Mouse (Mus musculus): Measurements from ENCODE around the gene Dll1. TPM values are rescaled to one million over a fixed set of nuclear protein-coding genes. Genes with fewer than 3 reads are reported as not detected.

Gene Dll1
- polyA plus RNA-seq, 1 experiment from 2014 or later: 1.9 TPM

DNA sequence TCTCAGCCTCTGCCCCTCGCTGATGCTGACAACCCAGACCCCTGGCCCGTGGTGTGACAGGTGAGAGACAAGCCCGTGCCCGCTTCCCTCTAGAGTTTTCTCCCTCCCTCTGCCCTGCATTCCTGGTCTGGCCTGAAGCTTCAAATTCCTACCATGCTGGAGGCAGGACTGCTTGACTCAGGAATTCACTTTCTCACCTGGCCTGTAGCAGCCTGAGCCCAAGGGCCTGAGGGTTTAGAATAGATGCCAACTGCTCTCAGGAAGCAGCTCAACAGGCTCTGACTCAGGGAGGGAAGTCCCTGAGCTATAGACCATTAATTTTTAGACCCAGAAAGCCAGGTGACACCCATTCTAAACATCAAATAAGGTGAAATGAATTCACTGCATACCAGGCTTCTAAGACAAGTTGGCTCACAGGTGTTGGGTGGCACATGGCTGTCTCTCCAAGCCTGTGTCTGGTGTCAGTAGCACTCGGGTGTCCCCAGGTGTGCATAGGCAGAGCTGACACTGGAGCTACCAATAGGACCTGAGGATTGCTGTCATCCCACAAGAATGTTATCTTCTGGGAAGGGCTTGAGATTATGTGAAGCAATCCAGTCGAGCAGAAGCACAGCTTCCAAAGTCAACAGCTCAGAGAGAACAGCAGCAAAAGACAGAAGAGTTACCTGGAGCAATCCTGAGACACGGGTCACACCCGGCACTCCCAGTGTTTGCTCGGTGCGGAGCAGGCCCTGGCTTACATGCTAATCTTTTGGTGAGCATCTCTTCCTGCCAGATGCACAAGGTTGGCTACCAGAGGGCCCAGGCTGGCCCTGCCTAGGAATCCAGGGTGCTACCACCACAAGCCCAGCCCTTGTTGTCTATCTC lies 50.5 kb downstream of the Dll1 start:
- no peak overlapping the region for H3K27ac ChIP-seq (ENCODE audit: low read depth)
- WGBS (ENCODE audit: insufficient replicate concordance): 69% methylated on average over 10 of the region's 10 CpGs
- H3K4me2 ChIP-seq (ENCODE audit: low read depth, low read length): no peak overlapping the region
- no peaks in the 10 kb centered on the region for H3K36me3 ChIP-seq (replicated peaks; ENCODE audit: insufficient read depth, low read length)
- ATAC-seq (no peak), DNase-seq (no peak)
- no peaks in the 10 kb centered on the region for H3K4me1 ChIP-seq (ENCODE audit: insufficient read depth)
- no peaks in the 10 kb centered on the region for H3K27me3 ChIP-seq (ENCODE audit: insufficient read depth, low read length)
- H3K4me3 ChIP-seq (ENCODE audit: low read depth, low read length): no peak overlapping the region
- no peak for TF ChIP-seq CTCF (IDR thresholded peaks at IDR 0.05; ENCODE audit: low read depth)
- TF ChIP-seq EP300 (IDR thresholded peaks at IDR 0.05; ENCODE audit: low read depth): no peak
- H3K9ac ChIP-seq (replicated peaks): no peak overlapping the region
- H3K9me3 ChIP-seq (ENCODE audit: low read length): no peaks in the 10 kb centered on the region

DNA sequence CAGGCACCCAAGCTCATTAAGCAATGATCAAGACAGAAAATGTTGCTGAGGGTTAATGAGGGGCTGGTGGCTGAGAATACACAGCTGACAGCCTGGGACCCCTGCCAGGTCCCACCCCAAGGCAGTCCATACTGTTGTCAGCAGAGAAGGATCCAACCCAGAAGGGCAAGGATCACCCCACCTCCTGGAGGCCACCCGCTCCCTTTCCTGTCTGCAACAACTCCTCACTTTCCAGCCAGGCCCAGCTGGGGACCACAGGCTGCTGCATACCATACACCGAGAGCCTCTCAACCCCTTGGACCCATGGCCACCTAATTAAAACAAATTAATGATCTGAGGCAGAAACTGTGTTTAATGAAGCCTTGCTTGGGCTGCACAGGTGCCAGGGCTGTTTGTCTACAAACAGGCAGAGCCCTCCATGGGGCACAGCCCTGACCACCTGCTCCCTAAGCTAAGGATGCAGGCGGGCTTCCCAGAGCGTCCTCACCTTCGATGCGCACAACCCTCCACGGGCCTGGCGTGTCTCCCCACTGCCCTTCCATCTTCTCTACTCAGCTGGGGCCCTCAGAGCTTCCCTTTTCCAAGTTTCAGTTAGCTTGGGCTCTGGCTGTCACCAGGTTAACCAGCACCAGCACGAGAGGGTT lies 53.4 kb downstream of the Dll1 start:
- no peaks in the 10 kb centered on the region for H3K9me3 ChIP-seq (ENCODE audit: low read length)
- ATAC-seq (no peak), DNase-seq (no peak)
- no peaks in the 10 kb centered on the region for H3K36me3 ChIP-seq (replicated peaks; ENCODE audit: insufficient read depth, low read length)
- H3K27ac ChIP-seq (ENCODE audit: low read depth): no peak overlapping the region
- H3K9ac ChIP-seq (replicated peaks): no peak overlapping the region
- H3K4me3 ChIP-seq (ENCODE audit: low read depth, low read length): no peak overlapping the region
- no peaks in the 10 kb centered on the region for H3K4me1 ChIP-seq (ENCODE audit: insufficient read depth)
- TF ChIP-seq EP300 (IDR thresholded peaks at IDR 0.05; ENCODE audit: low read depth) (no peak), CTCF (IDR thresholded peaks at IDR 0.05; ENCODE audit: low read depth) (no peak)
- WGBS (ENCODE audit: insufficient replicate concordance): 76% methylated on average over 9 of the region's 9 CpGs
- H3K27me3 ChIP-seq (ENCODE audit: insufficient read depth, low read length): no peaks in the 10 kb centered on the region
- no peak overlapping the region for H3K4me2 ChIP-seq (ENCODE audit: low read depth, low read length)

Other genes with a start within 250 kb of the Dll1 start
- gene Fam120b, start 19.3 kb upstream of the Dll1 start, polyA plus RNA-seq (2015; fragmentation: Nextera tagmentation; extraction: Ambion mirVana): 5.0 and 5.2 TPM in 2 replicates
- 133 and 134 TPM in 2 replicates for gene Psmb1, start 122.9 kb upstream of the Dll1 start, polyA plus RNA-seq (2015; fragmentation: Nextera tagmentation; extraction: Ambion mirVana)
- 12.2 and 12.3 TPM in 2 replicates for gene Tbp, start 123.0 kb upstream of the Dll1 start, polyA plus RNA-seq (2015; fragmentation: Nextera tagmentation; extraction: Ambion mirVana)
- 25.4 and 28.5 TPM in 2 replicates for gene Pdcd2, start 150.4 kb upstream of the Dll1 start, polyA plus RNA-seq (2015; fragmentation: Nextera tagmentation; extraction: Ambion mirVana)
- gene Prdm9, start 187.5 kb upstream of the Dll1 start, polyA plus RNA-seq (2015; fragmentation: Nextera tagmentation; extraction: Ambion mirVana): 1.2 and 1.4 TPM in 2 replicates

All from liver, postnatal 0 days (tissue).